In genomic region chr7:120328087-120328793, GRCm38 (mm10) we compare ENCODE assay signal across 8 mouse cellular contexts. TPM values are rescaled to one million over a fixed set of nuclear protein-coding genes. Genes with fewer than 3 reads are reported as not detected.
DNase-seq lines count a peak whose midpoint lies in the region; ATAC-seq and TF ChIP-seq lines count a peak whose summit lies in the region.

Abca15 (plus strand) TSS chr7:120328670.

- peaks cover 3% of the 10 kb centered on the region; the same call in 1 of the 2 replicates for H3K4me1 ChIP-seq in lung, embryonic 16.5 days (replicated peaks; ENCODE audit: control insufficient read depth, insufficient read depth, low read length)
- 0 out of 2 replicates have a peak, but pooled peaks cover 6% of the 10 kb centered on the region for H3K4me1 ChIP-seq in kidney, postnatal 0 days (replicated peaks; ENCODE audit: insufficient read depth, low read length)

- ATAC-seq in lung, embryonic 16.5 days (ENCODE audit: low read depth), result no peak; the same call in 1 of the 2 replicates
- ATAC-seq in kidney, postnatal 0 days (replicated peaks; ENCODE audit: low FRiP score, low read depth), result peak; percentile 67

- DNase-seq in lung, postnatal 4 days, result no peak
- peak; percentile 11 for DNase-seq in cerebellum, adult 9-10 months
- peak; percentile 4 for DNase-seq in gastrocnemius, postnatal 14 days
- peak; percentile 60 for DNase-seq in kidney, postnatal 0 days (ENCODE audit: low spot score)
- DNase-seq in right cerebral cortex, postnatal 10 days (ENCODE audit: low spot score in 2 of 2), result peak; percentile 31 to 33
- DNase-seq in c-Kit-positive CD71-positive TER-119-positive erythroid progenitor cells, embryonic 14.5 days (ENCODE audit: low spot score), result no peak
- no peak for DNase-seq in B cell, adult 2 months

- H3K9me3 ChIP-seq in lung, embryonic 16.5 days (ENCODE audit: control insufficient read depth, low read length), result no peaks in the 10 kb centered on the region
- no peaks in the 10 kb centered on the region for H3K9me3 ChIP-seq in kidney, postnatal 0 days (replicated peaks; ENCODE audit: low read length)

- peak within 1 kb of the TSS; percentile 29 for H3K4me3 ChIP-seq in lung, embryonic 16.5 days (ENCODE audit: low read length)
- H3K4me3 ChIP-seq in kidney, postnatal 0 days (replicated peaks; ENCODE audit: low read depth, low read length), result no peak within 1 kb of the TSS; the same call in 1 of the 2 replicates

- H3K4me2 ChIP-seq in lung, embryonic 16.5 days (ENCODE audit: low read depth, low read length), result peak within 1 kb of the TSS; percentile 59
- peak within 1 kb of the TSS; percentile 53 for H3K4me2 ChIP-seq in kidney, postnatal 0 days (ENCODE audit: low read length)

- intact Hi-C loops in gastrocnemius, postnatal 14 days (cut with DNase I; ENCODE audit: low total_unique reads), result no loop called here

- TF ChIP-seq CTCF in kidney, postnatal 0 days (IDR thresholded peaks at IDR 0.05; ENCODE audit: low read depth), result no peak

- WGBS in lung, embryonic 16.5 days, result 79% methylated on average over 22 of the region's 22 CpGs
- WGBS in kidney, postnatal 0 days, result 37% methylated on average over 22 of the region's 22 CpGs

- H3K27me3 ChIP-seq in lung, embryonic 16.5 days (ENCODE audit: control insufficient read depth, insufficient read depth, low read depth, low read length), result no peaks in the 10 kb centered on the region
- H3K27me3 ChIP-seq in kidney, postnatal 0 days (ENCODE audit: insufficient read depth, low read length), result no peaks in the 10 kb centered on the region; the same call in 1 of the 2 replicates

- H3K9ac ChIP-seq in lung, embryonic 16.5 days (ENCODE audit: low read length), result no peak within 1 kb of the TSS
- no peak within 1 kb of the TSS for H3K9ac ChIP-seq in kidney, postnatal 0 days (ENCODE audit: low read depth, low read length)

- H3K36me3 ChIP-seq in lung, embryonic 16.5 days (ENCODE audit: control insufficient read depth, insufficient read depth, low read length), result no peaks in the 10 kb centered on the region
- no peaks in the 10 kb centered on the region for H3K36me3 ChIP-seq in kidney, postnatal 0 days (ENCODE audit: insufficient read depth, low read length)

- no peak within 1 kb of the TSS for H3K27ac ChIP-seq in lung, embryonic 16.5 days (ENCODE audit: low read length)
- no peak within 1 kb of the TSS for H3K27ac ChIP-seq in kidney, postnatal 0 days

RNA-seq across cellular contexts. Expression of gene Abca15, which starts in this region (rescaled TPM):
- polyA plus RNA-seq in lung, embryonic 16.5 days (2015; fragmentation: Nextera tagmentation; extraction: Ambion mirVana), result not detected in 2 replicates
- not detected for total RNA-seq in gastrocnemius, postnatal 14 days (2021)
- not detected in 2 replicates for polyA plus RNA-seq in kidney, postnatal 0 days (2015; fragmentation: Nextera tagmentation; extraction: Ambion mirVana)

Comparison
In these comparisons a context has a peak if more than half of its experiments do, and no peak if none do; other contexts are left out.
1. Peak in DNase-seq in gastrocnemius, postnatal 14 days; RNA of the gene not detected or under 1 TPM.
2. Peak in DNase-seq, ATAC-seq and H3K4me2 ChIP-seq in kidney, postnatal 0 days; RNA of the gene not detected or under 1 TPM.
3. DNase-seq: peak in cerebellum, adult 9-10 months (single experiment) and right cerebral cortex, postnatal 10 days (2 of 2); none in lung, postnatal 4 days (0 of 2), c-Kit-positive CD71-positive TER-119-positive erythroid progenitor cells, embryonic 14.5 days (single experiment) and B cell, adult 2 months (0 of 2).